Mouse (Mus musculus) stomach, embryonic 15.5 days (tissue): ENCODE measurements at regions not wholly inside any gene's neighbourhood (a gene's known extent, or its start where the extent isn't known, plus 50 kb on each side); places are given as distances from the start of the nearest gene placed in this dataset.

Source experiments
- ATAC-seq: fragments of 200-750 bp; cut with Nextera tagmentation; 2 replicates; pipeline ENCODE4 v1.8.0; 2017; ENCODE audit warnings: low read depth, moderate number of reproducible peaks, moderate TSS enrichment; ENCODE audit not compliant: insufficient read depth, low FRiP score
- H3K27ac ChIP-seq: fragments of 300-500 bp; sonication (generic); 2 replicates; pipeline ENCODE4 v1.5.1; 2015; ENCODE audit warnings: mild to moderate bottlenecking, inconsistent platforms
- H3K27me3 ChIP-seq: fragments of 300-500 bp; sonication (generic); replicated peaks from 2 replicates; pipeline ENCODE4 v1.6.1; 2015; ENCODE audit warnings: inconsistent platforms
- H3K36me3 ChIP-seq: fragments of 300-500 bp; sonication (generic); 2 replicates; pipeline ENCODE4 v1.6.1; 2015; ENCODE audit warnings: inconsistent platforms
- H3K4me1 ChIP-seq: fragments of 300-500 bp; sonication (generic); 2 replicates; pipeline ENCODE4 v1.6.1; 2015; ENCODE audit warnings: inconsistent platforms
- H3K4me2 ChIP-seq: fragments of 300-500 bp; sonication (generic); 2 replicates; pipeline ENCODE4 v1.6.1; 2015; ENCODE audit warnings: mild to moderate bottlenecking, inconsistent platforms
- H3K4me3 ChIP-seq: fragments of 300-500 bp; sonication (generic); replicated peaks from 2 replicates; pipeline ENCODE4 v1.5.1; 2015; ENCODE audit warnings: inconsistent platforms
- H3K9ac ChIP-seq: fragments of 300-500 bp; sonication (generic); 2 replicates; pipeline ENCODE4 v1.6.1; 2015; ENCODE audit warnings: inconsistent platforms
- H3K9me3 ChIP-seq: fragments of 300-500 bp; sonication (generic); 2 replicates; pipeline ENCODE4 v1.6.1; 2016; ENCODE audit warnings: inconsistent platforms
- WGBS: fragments of 180-500 bp; shearing (Covaris S2); methylation state at CpG from one replicate; pipeline ENCODE4 v1.1.7; 2015; 5-methylcytosine and 5-hydroxymethylcytosine counted together

- Histone ChIP-seq H3K9me3 (no peaks in the 10 kb centered on the region), H3K27ac (no peak overlapping the region), H3K36me3 (no peaks in the 10 kb centered on the region), H3K4me2 (no peak overlapping the region), H3K9ac (no peak overlapping the region), H3K27me3 (no peaks in the 10 kb centered on the region), H3K4me3 (no peak overlapping the region), H3K4me1 (no peaks in the 10 kb centered on the region)
- 62% methylated on average over 5 of the region's 5 CpGs for WGBS
- ATAC-seq: no peak
Measured at GRCm38 (mm10) chr3:35688111-35688510, 65.8 kb upstream of the Atp11b start.

DNA sequence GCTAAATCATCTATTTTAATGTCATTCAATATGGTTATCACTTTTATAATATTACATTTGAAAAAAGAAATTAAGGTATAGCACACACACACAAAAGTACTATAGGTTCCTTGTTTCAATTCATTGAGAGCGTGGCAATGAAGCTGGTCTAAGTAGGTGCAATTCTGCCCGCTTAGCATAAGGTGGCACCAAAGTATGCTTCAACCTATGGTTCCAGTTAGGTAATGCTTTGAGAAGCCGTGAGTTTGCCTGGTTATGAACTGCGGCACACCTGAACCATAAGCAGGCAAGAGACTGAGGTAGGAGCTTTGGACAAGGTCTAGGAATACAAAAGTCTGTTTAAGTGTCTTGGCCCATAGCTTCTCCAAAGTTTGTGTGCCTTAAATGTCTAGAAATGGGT lies 65.1 kb upstream of the Atp11b start:
- WGBS: 18% methylated on average over 4 of the region's 4 CpGs
- Histone ChIP-seq H3K27me3 (no peaks in the 10 kb centered on the region), H3K9ac (no peak overlapping the region), H3K4me1 (no peaks in the 10 kb centered on the region), H3K4me3 (no peak overlapping the region), H3K4me2 (no peak overlapping the region), H3K9me3 (no peaks in the 10 kb centered on the region), H3K36me3 (no peaks in the 10 kb centered on the region), H3K27ac (no peak overlapping the region)
- ATAC-seq: peak; percentile 44; the same call in 1 of the 2 replicates

GRCm38 (mm10) chr3:35693039-35693438 lies 60.9 kb upstream of the Atp11b start:
- Histone ChIP-seq H3K4me3 (no peak overlapping the region), H3K36me3 (no peaks in the 10 kb centered on the region), H3K4me2 (no peak overlapping the region), H3K4me1 (no peaks in the 10 kb centered on the region), H3K9me3 (no peaks in the 10 kb centered on the region), H3K27me3 (no peaks in the 10 kb centered on the region), H3K9ac (no peak overlapping the region), H3K27ac (no peak overlapping the region)
- 39% methylated on average over 6 of the region's 6 CpGs for WGBS
- peak; percentile 82 for ATAC-seq

DNA sequence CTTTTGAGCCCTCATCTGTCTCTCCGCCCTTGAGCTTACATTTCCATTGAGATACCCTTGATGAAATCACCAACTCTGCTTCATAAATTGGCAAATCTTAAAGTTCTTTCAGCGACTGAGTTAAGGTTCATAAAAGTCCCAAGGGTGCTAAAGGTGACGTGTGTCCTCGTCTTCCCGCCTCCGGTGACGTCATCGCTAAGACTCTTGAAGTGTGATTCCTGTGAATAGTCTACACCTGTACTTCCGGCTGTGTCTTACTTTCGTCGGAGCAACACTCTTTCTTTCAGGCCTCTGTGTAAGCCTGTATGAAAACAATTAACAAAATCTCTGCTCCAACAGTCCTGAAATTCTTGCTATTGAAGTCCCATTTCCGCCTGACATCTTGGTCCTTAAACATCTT lies 60.4 kb upstream of the Atp11b start:
- no peaks in the 10 kb centered on the region for H3K36me3 ChIP-seq
- WGBS: 85% methylated on average over 12 of the region's 12 CpGs
- no peak overlapping the region for H3K27ac ChIP-seq
- ATAC-seq: no peak
- no peak overlapping the region for H3K4me2 ChIP-seq
- H3K4me1 ChIP-seq: no peaks in the 10 kb centered on the region
- no peaks in the 10 kb centered on the region for H3K27me3 ChIP-seq
- no peaks in the 10 kb centered on the region for H3K9me3 ChIP-seq
- H3K4me3 ChIP-seq: no peak overlapping the region
- H3K9ac ChIP-seq: no peak overlapping the region

DNA sequence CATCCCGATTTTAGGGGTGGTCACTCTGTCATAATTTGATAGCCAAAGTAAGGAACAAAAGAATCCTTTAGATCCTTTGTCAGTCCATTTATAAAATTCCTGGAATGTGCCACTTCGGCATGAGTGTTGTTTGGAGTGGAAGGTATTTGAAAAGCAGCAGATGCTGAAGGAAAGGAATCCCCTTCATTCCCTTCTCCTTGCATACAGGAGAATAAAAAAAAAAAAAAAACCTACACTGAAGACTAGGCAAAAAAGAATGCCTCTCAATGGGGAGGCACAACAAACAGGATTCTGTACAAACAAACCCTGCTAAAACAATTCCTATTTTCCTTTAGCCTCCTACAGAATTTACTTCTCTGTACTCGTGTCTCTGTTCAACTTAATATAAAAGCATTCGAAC lies 59.7 kb upstream of the Atp11b start:
- no peak overlapping the region for H3K27ac ChIP-seq
- no peak overlapping the region for H3K4me2 ChIP-seq
- no peak overlapping the region for H3K9ac ChIP-seq
- 56% methylated on average over 4 of the region's 4 CpGs for WGBS
- no peaks in the 10 kb centered on the region for H3K27me3 ChIP-seq
- H3K4me3 ChIP-seq: no peak overlapping the region
- H3K36me3 ChIP-seq: no peaks in the 10 kb centered on the region
- H3K4me1 ChIP-seq: no peaks in the 10 kb centered on the region
- no peaks in the 10 kb centered on the region for H3K9me3 ChIP-seq
- ATAC-seq: no peak

- H3K9ac ChIP-seq: no peak overlapping the region
Measured at GRCm38 (mm10) chr3:35695859-35696258, 58.0 kb upstream of the Atp11b start.

GRCm38 (mm10) chr3:35699266-35699665 lies 54.6 kb upstream of the Atp11b start:
- Histone ChIP-seq H3K27ac (no peak overlapping the region), H3K4me2 (no peak overlapping the region), H3K36me3 (no peaks in the 10 kb centered on the region), H3K4me1 (no peaks in the 10 kb centered on the region), H3K4me3 (no peak overlapping the region), H3K27me3 (no peaks in the 10 kb centered on the region), H3K9me3 (no peaks in the 10 kb centered on the region), H3K9ac (no peak overlapping the region)
- ATAC-seq: no peak
- WGBS: 89% methylated on average over 2 of the region's 2 CpGs

More at GRCm38 (mm10) chr3:35695859-35696258, 58.0 kb upstream of the Atp11b start:
- no peaks in the 10 kb centered on the region for H3K9me3 ChIP-seq
- no peaks in the 10 kb centered on the region for H3K4me1 ChIP-seq
- ATAC-seq: no peak
- no peaks in the 10 kb centered on the region for H3K36me3 ChIP-seq
- no peaks in the 10 kb centered on the region for H3K27me3 ChIP-seq
- no peak overlapping the region for H3K4me3 ChIP-seq
- no peak overlapping the region for H3K4me2 ChIP-seq
- WGBS: 60% methylated on average over 3 of the region's 3 CpGs
- H3K27ac ChIP-seq: no peak overlapping the region

- ATAC-seq: no peak
- Histone ChIP-seq H3K4me1 (no peaks in the 10 kb centered on the region), H3K9me3 (no peaks in the 10 kb centered on the region), H3K27ac (no peak overlapping the region), H3K27me3 (no peaks in the 10 kb centered on the region), H3K36me3 (no peaks in the 10 kb centered on the region), H3K4me3 (no peak overlapping the region), H3K9ac (no peak overlapping the region), H3K4me2 (no peak overlapping the region)
Measured at GRCm38 (mm10) chr3:35699979-35700378, 53.9 kb upstream of the Atp11b start.

- Histone ChIP-seq H3K4me2 (no peak overlapping the region), H3K4me1 (no peaks in the 10 kb centered on the region), H3K9ac (no peak overlapping the region), H3K4me3 (no peak overlapping the region), H3K27me3 (no peaks in the 10 kb centered on the region), H3K36me3 (no peaks in the 10 kb centered on the region), H3K9me3 (no peaks in the 10 kb centered on the region), H3K27ac (no peak overlapping the region)
- 73% methylated on average over 8 of the region's 8 CpGs for WGBS
- ATAC-seq: no peak
Measured at GRCm38 (mm10) chr3:35703528-35704327, 50.2 kb upstream of the Atp11b start.
